Mouse (Mus musculus) myocyte (in vitro differentiated cells): ENCODE measurements at regions not wholly inside any gene's neighbourhood (a gene's known extent, or its start where the extent isn't known, plus 50 kb on each side); places are given as distances from the start of the nearest gene placed in this dataset.

ENCODE experiments used
- H3K27me3 ChIP-seq: one replicate; pipeline ENCODE4 v1.6.1; 2011; ENCODE audit not compliant: control insufficient read depth, insufficient read depth, insufficient read length
- H3K36me3 ChIP-seq: one replicate; pipeline ENCODE4 v1.6.1; 2011; ENCODE audit not compliant: control insufficient read depth, insufficient read depth
- H3K4me2 ChIP-seq: one replicate; pipeline ENCODE4 v1.6.1; 2011; ENCODE audit warnings: low read depth, control low read depth
- H3K4me3 ChIP-seq: one replicate; pipeline ENCODE4 v1.5.1; 2011; ENCODE audit warnings: mild to moderate bottlenecking, control low read depth, moderate library complexity
- H3K79me2 ChIP-seq: one replicate; pipeline ENCODE4 v1.6.1; 2011; ENCODE audit not compliant: control insufficient read depth, insufficient read depth
- H3ac ChIP-seq: one replicate; pipeline ENCODE4 v1.6.1; 2011; ENCODE audit not compliant: control insufficient read depth, insufficient read length
- CEBPB ChIP-seq: IDR thresholded peaks from 2 replicates; pipeline ENCODE4 v1.6.1; 2011; ENCODE audit warnings: mild to moderate bottlenecking, moderate library complexity; ENCODE audit not compliant: poor library complexity, insufficient read depth, severe bottlenecking
- E2F4 ChIP-seq: IDR thresholded peaks from one replicate; pipeline ENCODE4 v1.6.1; 2011; ENCODE audit warnings: mild to moderate bottlenecking, control low read depth, moderate library complexity; ENCODE audit not compliant: insufficient read depth
- MAX ChIP-seq: IDR thresholded peaks from one replicate; pipeline ENCODE4 v1.6.1; 2011; ENCODE audit warnings: low read depth, mild to moderate bottlenecking, control low read depth
- MYOD1 ChIP-seq, 3 experiments: IDR thresholded peaks; one replicate each; pipeline ENCODE4 v1.6.1; 2011; ENCODE audit warnings: control low read depth in 2 of 3, low read depth in 2 of 3, mild to moderate bottlenecking in 2 of 3, moderate library complexity in 1 of 3; ENCODE audit not compliant: insufficient read length in 2 of 3, control insufficient read depth in 1 of 3
- MYOG ChIP-seq, 3 experiments: IDR thresholded peaks; one replicate each; pipeline ENCODE4 v1.6.1; 2011; ENCODE audit warnings: control low read depth in 2 of 3, low read depth in 2 of 3, mild to moderate bottlenecking in 2 of 3; ENCODE audit not compliant: insufficient read length in 2 of 3, control insufficient read depth in 1 of 3, insufficient read depth in 1 of 3
- POLR2A ChIP-seq: IDR thresholded peaks from one replicate; pipeline ENCODE4 v1.6.1; 2011; ENCODE audit warnings: low read depth, mild to moderate bottlenecking, control low read depth, moderate library complexity; ENCODE audit not compliant: insufficient read length
- POLR2AphosphoS2 ChIP-seq: IDR thresholded peaks from one replicate; pipeline ENCODE4 v1.6.1; 2011; ENCODE audit warnings: low read depth, control low read depth; ENCODE audit not compliant: insufficient read length
- REST ChIP-seq: IDR thresholded peaks from one replicate; pipeline ENCODE4 v1.6.1; 2011; ENCODE audit warnings: mild to moderate bottlenecking, control low read depth, moderate library complexity; ENCODE audit not compliant: insufficient read depth, insufficient read length
- SRF ChIP-seq: IDR thresholded peaks from one replicate; pipeline ENCODE4 v1.6.1; 2011; ENCODE audit warnings: low read depth; ENCODE audit not compliant: control insufficient read depth, insufficient read length
- TCF12 ChIP-seq: IDR thresholded peaks from one replicate; pipeline ENCODE4 v1.6.1; 2011; ENCODE audit warnings: mild to moderate bottlenecking, control low read depth; ENCODE audit not compliant: poor library complexity, insufficient read depth, severe bottlenecking
- TCF3 ChIP-seq: IDR thresholded peaks from one replicate; pipeline ENCODE4 v1.6.1; 2011; ENCODE audit warnings: low read depth, control low read depth; ENCODE audit not compliant: insufficient read length
- USF1 ChIP-seq: IDR thresholded peaks from one replicate; pipeline ENCODE4 v1.6.1; 2011; ENCODE audit warnings: low read depth, mild to moderate bottlenecking, control low read depth, moderate library complexity

- Histone ChIP-seq H3ac (no peak overlapping the region), H3K27me3 (no peaks in the 10 kb centered on the region), H3K4me3 (no peak overlapping the region), H3K4me2 (no peak overlapping the region), H3K36me3 (no peaks in the 10 kb centered on the region), H3K79me2 (no peaks in the 10 kb centered on the region)
- TF ChIP-seq TCF3 (no peak), MAX (no peak), POLR2AphosphoS2 (no peak)
Observed at GRCm38 (mm10) chr10:17551869-17552268, 171.1 kb upstream of the Cited2 start.

GRCm38 (mm10) chr10:17552277-17552676, 170.7 kb upstream of the Cited2 start:
- TF ChIP-seq REST = no peak
- no peak for TF ChIP-seq TCF12
- TF ChIP-seq MAX = no peak
- TF ChIP-seq POLR2AphosphoS2 = no peak
- TF ChIP-seq USF1 = no peak
- TF ChIP-seq TCF3 = no peak
- TF ChIP-seq SRF = no peak
- no peak for TF ChIP-seq POLR2A
- TF ChIP-seq CEBPB = no peak
- no peak for TF ChIP-seq MYOD1 (IDR thresholded peaks at IDR 0.05; ENCODE audit: control insufficient read depth in 1 of 3, insufficient read length in 2 of 3, low read depth in 2 of 3)
- no peak for TF ChIP-seq MYOG (IDR thresholded peaks at IDR 0.05; ENCODE audit: control insufficient read depth in 1 of 3, insufficient read depth in 1 of 3, insufficient read length in 2 of 3, low read depth in 2 of 3)
- no peak for TF ChIP-seq E2F4
- Histone ChIP-seq H3K36me3 (no peaks in the 10 kb centered on the region), H3K27me3 (no peaks in the 10 kb centered on the region), H3K4me3 (no peak overlapping the region), H3ac (no peak overlapping the region), H3K79me2 (no peaks in the 10 kb centered on the region), H3K4me2 (no peak overlapping the region)

DNA sequence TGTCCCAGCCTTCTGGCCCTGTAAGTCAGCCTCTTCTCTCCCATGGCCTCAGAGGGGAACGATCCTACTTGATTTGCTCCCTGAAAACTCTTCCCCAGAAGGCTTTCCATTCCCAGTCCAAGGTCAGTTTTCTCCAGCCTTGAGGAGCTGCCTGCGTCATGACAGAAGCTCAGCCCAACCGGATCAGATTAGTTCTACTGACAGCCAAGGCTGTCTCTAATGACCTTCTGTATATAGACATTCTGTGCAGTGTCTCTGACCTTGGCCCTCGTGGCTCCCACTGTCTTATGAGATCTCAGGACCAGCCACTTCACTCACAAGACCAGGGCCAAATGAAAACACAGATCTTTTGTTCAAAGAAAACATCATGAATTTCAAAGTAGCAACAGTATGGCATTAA, 166.6 kb upstream of the Cited2 start:
- Histone ChIP-seq H3K4me3 (no peak overlapping the region), H3K4me2 (no peak overlapping the region), H3ac (no peak overlapping the region), H3K36me3 (no peaks in the 10 kb centered on the region), H3K27me3 (no peaks in the 10 kb centered on the region), H3K79me2 (no peaks in the 10 kb centered on the region)
- TF ChIP-seq REST (no peak), USF1 (no peak), POLR2AphosphoS2 (no peak), TCF12 (no peak)

- Histone ChIP-seq H3K27me3 (no peaks in the 10 kb centered on the region), H3K79me2 (no peaks in the 10 kb centered on the region), H3K4me2 (peak overlapping the region; percentile 16), H3K4me3 (no peak overlapping the region), H3K36me3 (no peaks in the 10 kb centered on the region), H3ac (no peak overlapping the region)
- TF ChIP-seq CEBPB (no peak), E2F4 (no peak)
Observed at GRCm38 (mm10) chr10:17559370-17559955, 163.6 kb upstream of the Cited2 start.

DNA sequence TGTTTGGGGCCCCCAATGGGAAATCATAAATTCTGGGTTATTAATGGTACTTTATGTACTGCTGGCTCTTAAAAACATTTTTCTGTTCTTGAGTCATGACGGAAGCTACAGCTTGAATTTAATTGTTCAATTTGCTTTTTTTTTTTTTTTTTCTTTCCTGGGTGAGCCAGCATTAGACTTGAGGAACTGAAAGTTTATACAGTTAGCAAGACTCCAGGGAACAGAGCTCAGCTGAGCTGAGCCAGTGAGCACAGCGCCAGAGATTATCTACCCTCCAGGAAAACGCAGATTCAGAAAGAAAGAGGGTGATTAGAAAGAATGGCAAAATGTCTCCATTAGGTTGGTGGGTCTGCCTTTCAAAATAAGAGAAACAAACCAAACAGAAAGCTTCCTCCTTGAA, 163.0 kb upstream of the Cited2 start:
- Histone ChIP-seq H3K79me2 (no peaks in the 10 kb centered on the region), H3K4me2 (peak overlapping the region; percentile 16), H3ac (no peak overlapping the region), H3K27me3 (no peaks in the 10 kb centered on the region), H3K36me3 (no peaks in the 10 kb centered on the region), H3K4me3 (no peak overlapping the region)
- no peak for TF ChIP-seq POLR2AphosphoS2
- no peak for TF ChIP-seq TCF12
- no peak for TF ChIP-seq USF1
- no peak for TF ChIP-seq MAX
- no peak for TF ChIP-seq POLR2A
- no peak for TF ChIP-seq MYOD1 (IDR thresholded peaks at IDR 0.05; ENCODE audit: control insufficient read depth in 1 of 3, insufficient read length in 2 of 3, low read depth in 2 of 3)
- no peak for TF ChIP-seq REST
- no peak for TF ChIP-seq TCF3

DNA sequence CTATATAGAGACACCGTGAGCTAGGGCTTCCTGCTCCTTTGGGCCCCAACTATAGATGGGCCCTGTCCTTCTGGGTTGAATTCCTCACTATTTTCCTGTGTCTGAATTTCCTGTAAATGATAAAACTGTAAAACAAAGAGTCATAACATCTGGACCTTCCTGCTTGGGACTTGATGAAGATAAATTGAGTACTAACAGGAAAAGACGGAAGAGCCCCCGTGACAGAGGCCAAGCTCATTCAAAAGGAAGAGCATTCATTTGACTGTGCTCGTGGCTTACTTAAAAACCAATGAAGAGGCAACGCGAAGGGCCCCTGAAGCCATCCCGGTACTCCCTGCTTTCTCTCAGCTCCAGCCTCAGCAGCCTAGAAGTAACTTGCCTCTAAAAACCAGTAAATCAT, 161.6 kb upstream of the Cited2 start:
- Histone ChIP-seq H3K27me3 (no peaks in the 10 kb centered on the region), H3K4me2 (no peak overlapping the region), H3K4me3 (no peak overlapping the region), H3K36me3 (no peaks in the 10 kb centered on the region), H3ac (no peak overlapping the region), H3K79me2 (no peaks in the 10 kb centered on the region)
- TF ChIP-seq SRF (no peak), REST (no peak), POLR2AphosphoS2 (no peak), MAX (no peak), POLR2A (no peak), MYOG (IDR thresholded peaks at IDR 0.05; ENCODE audit: control insufficient read depth in 1 of 3, insufficient read depth in 1 of 3, insufficient read length in 2 of 3, low read depth in 2 of 3) (no peak), TCF12 (no peak), TCF3 (no peak), MYOD1 (IDR thresholded peaks at IDR 0.05; ENCODE audit: control insufficient read depth in 1 of 3, insufficient read length in 2 of 3, low read depth in 2 of 3) (no peak), CEBPB (no peak), E2F4 (no peak)
